Mouse (Mus musculus) midbrain, embryonic 13.5 days (tissue): ENCODE measurements at regions not wholly inside any gene's neighbourhood (a gene's known extent, or its start where the extent isn't known, plus 50 kb on each side); places are given as distances from the start of the nearest gene placed in this dataset.

Experiments
- ATAC-seq: fragments of 200-750 bp; cut with Nextera tagmentation; 2 replicates; pipeline ENCODE4 v1.8.0; 2017; ENCODE audit warnings: mild to moderate bottlenecking, moderate TSS enrichment, moderate library complexity
- H3K27ac ChIP-seq: fragments of 300-500 bp; sonication (generic); 2 replicates; pipeline ENCODE4 v1.5.1; 2015; ENCODE audit warnings: inconsistent platforms, mild to moderate bottlenecking, moderate library complexity
- H3K27me3 ChIP-seq: fragments of 300-500 bp; sonication (generic); 2 replicates; pipeline ENCODE4 v1.6.1; 2015; ENCODE audit warnings: mild to moderate bottlenecking, inconsistent platforms
- H3K36me3 ChIP-seq: fragments of 300-500 bp; sonication (generic); 2 replicates; pipeline ENCODE4 v1.6.1; 2015; ENCODE audit warnings: mild to moderate bottlenecking, inconsistent platforms
- H3K4me1 ChIP-seq: fragments of 300-500 bp; sonication (generic); replicated peaks from 2 replicates; pipeline ENCODE4 v1.6.1; 2015; ENCODE audit warnings: inconsistent platforms
- H3K4me2 ChIP-seq: fragments of 300-500 bp; sonication (generic); replicated peaks from 2 replicates; pipeline ENCODE4 v1.6.1; 2015; ENCODE audit warnings: moderate library complexity, mild to moderate bottlenecking, inconsistent platforms
- H3K4me3 ChIP-seq: fragments of 300-500 bp; sonication (generic); replicated peaks from 2 replicates; pipeline ENCODE4 v1.5.1; 2015; ENCODE audit warnings: mild to moderate bottlenecking, inconsistent platforms
- H3K9ac ChIP-seq: fragments of 300-500 bp; sonication (generic); replicated peaks from 2 replicates; pipeline ENCODE4 v1.6.1; 2015; ENCODE audit warnings: mild to moderate bottlenecking, inconsistent platforms
- H3K9me3 ChIP-seq: fragments of 300-500 bp; sonication (generic); 2 replicates; pipeline ENCODE4 v1.6.1; 2016; ENCODE audit warnings: mild to moderate bottlenecking, inconsistent platforms
- WGBS: fragments of 180-500 bp; shearing (Covaris S2); methylation state at CpG from one replicate; pipeline ENCODE4 v1.1.7; 2015; 5-methylcytosine and 5-hydroxymethylcytosine counted together

DNA sequence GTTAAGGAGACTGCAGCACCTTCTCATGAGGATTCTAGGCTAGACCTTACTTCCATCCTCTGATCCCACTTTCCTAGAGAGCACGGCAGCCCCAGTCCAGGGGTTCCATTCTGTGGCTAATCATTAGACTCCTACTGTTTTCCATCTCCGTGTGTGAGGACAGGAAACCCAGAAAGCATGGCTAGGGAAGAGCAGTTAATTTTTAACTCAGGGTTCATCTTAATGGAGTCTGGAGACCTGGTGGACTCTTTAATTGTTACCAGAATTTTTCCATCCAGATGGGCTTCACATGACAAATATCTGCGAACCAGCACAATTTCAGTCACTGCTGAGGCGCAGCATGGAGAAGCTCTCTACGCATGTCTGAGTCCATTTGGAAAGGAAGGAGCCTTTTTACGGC lies 222.8 kb upstream of the Prdm1 start:
- H3K9ac ChIP-seq, result no peak overlapping the region
- WGBS, result 92% methylated on average over 6 of the region's 6 CpGs
- H3K4me3 ChIP-seq, result no peak overlapping the region
- no peaks in the 10 kb centered on the region for H3K36me3 ChIP-seq
- H3K27ac ChIP-seq, result no peak overlapping the region
- H3K27me3 ChIP-seq, result no peaks in the 10 kb centered on the region
- H3K4me1 ChIP-seq, result peaks cover 17% of the 10 kb centered on the region
- H3K9me3 ChIP-seq, result no peaks in the 10 kb centered on the region
- H3K4me2 ChIP-seq, result no peak overlapping the region
- no peak for ATAC-seq

DNA sequence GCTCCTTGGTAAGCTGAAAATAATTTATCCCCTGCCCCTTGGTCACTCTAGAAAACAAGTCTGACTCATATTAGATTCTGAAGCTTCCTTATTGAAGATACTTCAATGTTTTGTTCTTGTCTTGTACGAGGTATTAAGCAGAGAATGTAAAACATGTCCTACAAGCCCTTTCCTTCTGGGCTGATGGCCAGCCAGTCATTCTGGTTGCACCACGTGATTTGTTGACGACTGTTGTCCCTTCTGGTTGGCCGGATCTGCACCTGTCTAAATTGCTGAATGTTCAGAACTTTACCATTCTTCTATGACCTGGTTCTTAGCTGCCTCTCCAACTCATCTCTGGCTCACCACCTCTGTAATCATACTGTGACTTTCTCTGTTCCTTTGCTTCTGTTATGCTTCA lies 220.9 kb upstream of the Prdm1 start:
- no peak for ATAC-seq
- Histone ChIP-seq H3K9me3 (no peaks in the 10 kb centered on the region), H3K4me2 (no peak overlapping the region), H3K27ac (no peak overlapping the region), H3K27me3 (no peaks in the 10 kb centered on the region), H3K9ac (no peak overlapping the region), H3K4me3 (no peak overlapping the region), H3K36me3 (no peaks in the 10 kb centered on the region), H3K4me1 (peaks cover 4% of the 10 kb centered on the region)
- 84% methylated on average over 4 of the region's 4 CpGs for WGBS

DNA sequence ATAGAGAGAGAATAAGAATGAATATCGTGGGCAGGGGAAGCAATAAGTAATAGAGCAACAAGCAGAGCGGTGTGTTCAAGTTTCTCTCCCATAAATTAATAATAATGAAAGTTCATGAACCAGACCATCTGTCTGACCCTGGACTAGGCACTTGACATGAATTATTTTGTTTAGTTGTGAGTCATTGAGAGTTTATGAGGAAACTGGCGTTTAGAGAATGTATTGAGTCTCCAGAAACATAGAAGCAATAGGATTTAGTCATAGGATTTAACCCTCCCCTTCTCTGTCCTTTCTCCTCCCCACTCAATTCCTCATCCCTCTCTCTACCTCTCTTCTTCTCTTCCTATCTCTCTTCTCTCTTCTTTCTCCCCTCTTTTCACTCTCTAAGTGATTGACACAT lies 219.1 kb upstream of the Prdm1 start:
- ATAC-seq, result no peak
- no peak overlapping the region for H3K4me3 ChIP-seq
- no peaks in the 10 kb centered on the region for H3K36me3 ChIP-seq
- H3K27me3 ChIP-seq, result no peaks in the 10 kb centered on the region
- H3K4me1 ChIP-seq, result no peaks in the 10 kb centered on the region
- WGBS, result 85% methylated on average over 3 of the region's 3 CpGs
- no peak overlapping the region for H3K9ac ChIP-seq
- H3K4me2 ChIP-seq, result no peak overlapping the region
- H3K27ac ChIP-seq, result no peak overlapping the region
- H3K9me3 ChIP-seq, result no peaks in the 10 kb centered on the region

DNA sequence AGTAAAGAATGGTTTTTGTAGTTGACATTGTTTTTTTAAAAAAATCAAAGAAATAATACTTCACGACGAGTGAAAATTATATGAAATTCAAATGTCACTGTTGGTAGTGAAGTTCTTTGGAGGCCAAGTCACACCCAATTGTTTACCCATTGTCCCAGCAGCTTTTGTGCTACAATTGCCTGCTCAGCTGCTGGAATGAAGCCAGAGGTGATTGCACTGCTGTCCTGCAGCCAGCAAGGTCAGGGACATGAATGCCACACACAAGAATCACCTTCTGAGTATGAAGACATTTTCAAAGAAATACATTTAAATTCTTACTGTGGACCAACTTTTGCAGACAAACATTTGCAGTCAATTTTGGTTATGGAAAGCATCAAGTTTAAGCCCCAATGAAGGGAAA lies 215.9 kb upstream of the Prdm1 start:
- 57% methylated on average over 2 of the region's 2 CpGs for WGBS
- H3K4me1 ChIP-seq, result no peaks in the 10 kb centered on the region
- H3K36me3 ChIP-seq, result no peaks in the 10 kb centered on the region
- no peak overlapping the region for H3K4me3 ChIP-seq
- H3K9ac ChIP-seq, result no peak overlapping the region
- H3K27me3 ChIP-seq, result no peaks in the 10 kb centered on the region
- H3K4me2 ChIP-seq, result no peak overlapping the region
- no peaks in the 10 kb centered on the region for H3K9me3 ChIP-seq
- no peak overlapping the region for H3K27ac ChIP-seq
- ATAC-seq, result no peak

DNA sequence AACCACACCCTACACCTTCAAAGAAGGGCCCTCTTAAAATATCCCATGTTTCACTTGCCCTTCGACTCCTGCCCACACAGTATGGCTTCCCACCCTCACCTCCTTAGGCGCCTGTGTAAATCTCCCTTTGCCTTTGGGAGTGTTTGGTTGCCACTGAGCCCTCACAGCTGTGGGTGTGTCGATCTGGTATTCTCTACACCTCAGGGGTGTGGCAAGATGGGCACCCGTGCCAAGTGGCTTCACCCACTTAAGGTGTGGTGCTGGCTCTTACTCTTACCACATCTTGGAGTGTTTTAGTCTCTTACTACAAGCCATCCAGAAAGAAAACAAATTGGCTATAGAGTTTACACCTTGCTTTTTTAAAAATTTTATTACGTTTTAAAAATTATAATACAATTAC lies 205.3 kb upstream of the Prdm1 start:
- H3K36me3 ChIP-seq, result no peaks in the 10 kb centered on the region
- no peaks in the 10 kb centered on the region for H3K9me3 ChIP-seq
- H3K4me3 ChIP-seq, result no peak overlapping the region
- no peaks in the 10 kb centered on the region for H3K4me1 ChIP-seq
- no peak overlapping the region for H3K27ac ChIP-seq
- ATAC-seq, result no peak
- H3K4me2 ChIP-seq, result no peak overlapping the region
- H3K9ac ChIP-seq, result no peak overlapping the region
- WGBS, result 94% methylated on average over 5 of the region's 5 CpGs
- no peaks in the 10 kb centered on the region for H3K27me3 ChIP-seq

DNA sequence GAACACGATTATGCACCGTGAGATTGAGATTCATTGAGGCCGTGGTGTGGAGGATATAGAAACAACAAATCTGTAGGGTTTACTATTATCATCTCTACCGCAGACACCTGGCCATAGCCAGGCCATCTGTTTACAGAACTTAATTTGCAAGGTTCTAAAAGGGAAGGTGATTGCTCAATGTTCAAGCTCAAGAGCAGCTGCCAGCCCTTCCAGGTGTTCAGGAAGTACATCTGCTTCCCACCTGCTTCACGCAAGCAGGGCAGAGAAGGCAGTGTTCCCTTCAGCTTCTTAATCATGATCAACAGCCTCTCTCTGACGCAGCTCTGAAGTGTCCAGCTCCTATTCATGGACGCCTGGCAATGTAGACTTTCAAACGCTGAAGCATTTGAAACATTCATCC lies 202.4 kb upstream of the Prdm1 start:
- H3K4me2 ChIP-seq, result no peak overlapping the region
- ATAC-seq, result no peak
- no peak overlapping the region for H3K4me3 ChIP-seq
- no peaks in the 10 kb centered on the region for H3K27me3 ChIP-seq
- no peak overlapping the region for H3K27ac ChIP-seq
- no peaks in the 10 kb centered on the region for H3K9me3 ChIP-seq
- 90% methylated on average over 8 of the region's 8 CpGs for WGBS
- H3K4me1 ChIP-seq, result no peaks in the 10 kb centered on the region
- H3K36me3 ChIP-seq, result no peaks in the 10 kb centered on the region
- H3K9ac ChIP-seq, result no peak overlapping the region

DNA sequence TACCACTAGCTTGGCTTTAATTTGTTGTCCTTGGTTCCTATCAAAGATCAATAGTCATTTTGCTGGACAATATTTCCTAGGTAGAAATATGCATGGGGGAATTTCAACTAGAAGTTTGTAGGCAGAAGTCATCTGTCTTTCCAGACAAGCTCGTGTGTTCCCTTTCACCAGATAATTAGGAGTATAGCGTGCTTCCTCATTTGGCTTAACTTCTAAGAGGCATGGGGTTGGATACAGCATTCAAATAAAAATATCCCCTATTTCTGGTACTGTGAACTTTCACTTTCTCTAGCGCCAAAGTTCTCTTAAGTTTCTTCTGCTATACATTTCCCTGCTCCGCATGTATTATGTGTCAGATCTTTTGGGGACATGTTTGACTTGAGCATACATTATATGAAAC lies 200.7 kb upstream of the Prdm1 start:
- no peak for ATAC-seq
- Histone ChIP-seq H3K4me2 (no peak overlapping the region), H3K36me3 (no peaks in the 10 kb centered on the region), H3K9ac (no peak overlapping the region), H3K27ac (no peak overlapping the region), H3K4me1 (no peaks in the 10 kb centered on the region), H3K4me3 (no peak overlapping the region), H3K9me3 (no peaks in the 10 kb centered on the region), H3K27me3 (no peaks in the 10 kb centered on the region)
- 91% methylated on average over 4 of the region's 4 CpGs for WGBS

DNA sequence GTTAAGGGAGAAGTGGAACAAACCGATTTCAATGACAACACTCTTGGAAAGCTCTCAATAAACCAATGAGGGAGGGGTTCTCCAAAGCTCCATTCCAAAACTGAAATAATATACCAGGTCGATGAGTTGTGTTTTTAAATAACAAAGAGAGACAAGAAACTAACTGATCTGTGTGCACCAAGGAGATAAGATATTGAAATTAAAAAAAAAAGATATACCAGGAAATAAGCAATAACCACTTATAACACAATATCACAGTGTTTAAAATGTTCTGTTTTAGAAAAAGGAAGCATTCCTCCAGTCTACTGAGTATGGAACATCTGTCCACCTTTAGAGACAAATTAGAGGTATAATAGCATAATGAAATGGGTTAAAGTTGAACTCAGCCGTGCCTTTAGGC lies 196.3 kb upstream of the Prdm1 start:
- no peaks in the 10 kb centered on the region for H3K36me3 ChIP-seq
- H3K27ac ChIP-seq, result no peak overlapping the region
- H3K4me2 ChIP-seq, result no peak overlapping the region
- 75% methylated on average over 3 of the region's 3 CpGs for WGBS
- H3K27me3 ChIP-seq, result no peaks in the 10 kb centered on the region
- no peaks in the 10 kb centered on the region for H3K9me3 ChIP-seq
- ATAC-seq, result no peak
- H3K4me3 ChIP-seq, result no peak overlapping the region
- H3K4me1 ChIP-seq, result no peaks in the 10 kb centered on the region
- H3K9ac ChIP-seq, result no peak overlapping the region

DNA sequence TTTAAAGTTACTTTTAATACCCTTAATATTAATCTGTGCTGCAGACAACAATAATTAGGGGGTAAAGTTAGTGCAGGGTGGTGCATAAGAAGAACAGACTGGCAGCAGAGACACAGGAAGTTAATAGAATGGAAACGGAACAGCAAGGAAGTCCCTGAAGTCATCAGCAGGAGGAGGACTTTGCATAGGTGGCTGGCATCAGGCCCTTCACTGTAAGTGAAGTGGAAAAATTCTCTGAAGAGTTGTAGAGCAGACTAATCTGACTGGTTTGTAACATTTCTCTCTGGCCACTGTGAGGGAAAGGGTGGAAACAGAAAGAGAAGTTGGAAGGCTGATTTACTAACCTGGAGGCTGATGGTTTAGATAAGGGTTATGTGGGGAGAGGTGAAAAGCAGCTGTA lies 195.5 kb upstream of the Prdm1 start:
- no peaks in the 10 kb centered on the region for H3K9me3 ChIP-seq
- no peaks in the 10 kb centered on the region for H3K4me1 ChIP-seq
- H3K9ac ChIP-seq, result no peak overlapping the region
- H3K27ac ChIP-seq, result no peak overlapping the region
- no peak for ATAC-seq
- 85% methylated on average over 1 of the region's 1 CpGs for WGBS
- H3K4me3 ChIP-seq, result no peak overlapping the region
- H3K27me3 ChIP-seq, result no peaks in the 10 kb centered on the region
- no peaks in the 10 kb centered on the region for H3K36me3 ChIP-seq
- no peak overlapping the region for H3K4me2 ChIP-seq

DNA sequence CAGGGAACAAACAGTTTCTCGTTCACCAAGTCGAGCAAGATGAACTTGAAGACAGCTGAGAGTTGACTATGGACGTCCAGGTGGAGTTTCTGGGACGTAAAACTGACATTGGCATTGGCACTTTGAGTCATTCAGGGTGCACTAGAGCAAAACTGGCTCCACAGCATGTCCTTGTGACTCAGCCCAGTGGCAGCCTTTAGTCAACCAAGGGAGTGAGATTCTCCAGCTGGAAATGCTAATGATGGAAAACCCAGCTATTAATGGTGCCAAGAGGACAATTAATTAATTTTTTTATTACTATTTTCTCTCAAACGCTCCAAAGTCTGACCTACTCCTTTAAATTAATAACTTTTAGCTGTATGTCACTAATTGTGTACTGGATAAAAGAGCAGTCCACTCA lies 195.0 kb upstream of the Prdm1 start:
- no peaks in the 10 kb centered on the region for H3K27me3 ChIP-seq
- H3K36me3 ChIP-seq, result no peaks in the 10 kb centered on the region
- no peak overlapping the region for H3K4me2 ChIP-seq
- 85% methylated on average over 5 of the region's 5 CpGs for WGBS
- no peaks in the 10 kb centered on the region for H3K4me1 ChIP-seq
- no peak for ATAC-seq
- no peak overlapping the region for H3K9ac ChIP-seq
- no peak overlapping the region for H3K27ac ChIP-seq
- H3K4me3 ChIP-seq, result no peak overlapping the region
- no peaks in the 10 kb centered on the region for H3K9me3 ChIP-seq

DNA sequence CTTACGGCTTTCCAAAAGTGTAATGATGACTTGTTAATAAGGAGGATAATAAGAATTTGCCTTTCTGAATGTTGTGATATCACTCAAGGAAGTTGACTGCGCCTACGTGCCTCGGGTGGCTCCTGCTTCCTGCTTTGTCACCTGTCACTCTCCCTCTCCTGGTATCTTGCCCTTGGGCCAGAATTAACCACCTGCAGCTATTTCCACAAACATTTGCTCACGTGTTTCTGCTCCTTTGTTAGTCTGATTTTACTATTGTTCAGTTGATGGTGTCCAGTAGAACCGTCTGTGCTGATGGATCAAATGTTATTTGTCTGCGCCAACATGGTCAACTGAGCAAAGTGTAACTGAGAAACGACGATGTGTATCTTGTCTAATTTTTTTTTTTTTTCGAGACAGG lies 193.4 kb upstream of the Prdm1 start:
- Histone ChIP-seq H3K9me3 (no peaks in the 10 kb centered on the region), H3K27me3 (no peaks in the 10 kb centered on the region), H3K27ac (no peak overlapping the region), H3K4me2 (no peak overlapping the region), H3K4me3 (no peak overlapping the region), H3K4me1 (0 out of 2 replicates have a peak, but pooled peaks cover 2% of the 10 kb centered on the region), H3K36me3 (no peaks in the 10 kb centered on the region), H3K9ac (no peak overlapping the region)
- ATAC-seq, result no peak
- 90% methylated on average over 10 of the region's 10 CpGs for WGBS

DNA sequence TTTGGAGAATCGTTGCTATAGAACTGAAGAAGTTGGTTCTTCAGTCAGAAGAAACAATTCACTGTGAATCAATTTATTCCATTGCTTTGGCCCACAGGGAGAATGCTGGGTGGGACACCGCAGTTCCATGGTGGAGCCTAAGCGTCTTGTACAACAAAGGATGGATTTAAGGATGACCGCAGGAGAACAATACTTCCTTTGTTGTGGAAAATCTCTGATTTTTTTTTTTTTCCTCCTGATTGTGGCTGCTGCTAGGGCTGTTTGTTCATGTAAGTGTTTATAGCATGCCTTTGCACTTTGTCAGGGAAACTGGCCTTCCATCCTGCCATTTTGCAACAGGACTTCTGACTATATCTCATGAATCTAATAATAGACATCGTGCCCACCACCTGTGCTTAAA lies 188.3 kb upstream of the Prdm1 start:
- H3K36me3 ChIP-seq, result no peaks in the 10 kb centered on the region
- H3K4me3 ChIP-seq, result no peak overlapping the region
- no peak overlapping the region for H3K9ac ChIP-seq
- H3K27me3 ChIP-seq, result no peaks in the 10 kb centered on the region
- no peaks in the 10 kb centered on the region for H3K9me3 ChIP-seq
- 0 out of 2 replicates have a peak, but pooled peaks cover 4% of the 10 kb centered on the region for H3K4me1 ChIP-seq
- WGBS, result 23% methylated on average over 5 of the region's 5 CpGs
- no peak overlapping the region for H3K4me2 ChIP-seq
- no peak overlapping the region for H3K27ac ChIP-seq
- ATAC-seq, result no peak

DNA sequence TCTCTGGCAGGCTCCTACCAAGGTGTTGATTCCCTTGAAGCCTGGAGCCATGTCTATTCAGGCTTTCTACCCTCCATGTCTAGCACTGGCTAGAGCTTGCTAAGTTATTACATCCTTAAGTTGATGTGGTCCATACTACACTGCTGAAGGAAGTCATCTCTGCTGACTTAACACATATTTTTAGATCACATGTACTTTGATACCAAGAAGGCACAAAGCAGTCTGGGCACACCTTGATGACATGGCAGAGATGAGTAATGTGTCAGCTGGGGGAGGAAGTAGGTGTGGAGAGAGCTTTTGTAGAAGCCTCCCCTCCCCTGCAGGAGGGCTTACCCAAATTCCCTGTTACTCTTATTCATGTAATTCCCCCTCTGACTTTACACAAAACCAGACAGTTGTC lies 187.6 kb upstream of the Prdm1 start:
- Histone ChIP-seq H3K9ac (no peak overlapping the region), H3K4me3 (no peak overlapping the region), H3K27ac (no peak overlapping the region), H3K4me2 (no peak overlapping the region), H3K9me3 (no peaks in the 10 kb centered on the region), H3K36me3 (no peaks in the 10 kb centered on the region), H3K27me3 (no peaks in the 10 kb centered on the region), H3K4me1 (0 out of 2 replicates have a peak, but pooled peaks cover 4% of the 10 kb centered on the region)
- ATAC-seq, result no peak
